Mouse (Mus musculus) CD4-positive naive resting alpha-beta T cell, adult 57 days (primary cell): Measurements from ENCODE around the gene C9orf72. TPM values are rescaled to one million over a fixed set of nuclear protein-coding genes. Genes with fewer than 3 reads are reported as not detected.

ENCODE experiments used
- total RNA-seq: library from RNA; stranded (reverse); gene quantifications from one replicate; pipeline ENCODE4 v1.2.4, GENCODE M21; 2023

C9orf72 gene
- total RNA-seq = 16.3 TPM

DNA sequence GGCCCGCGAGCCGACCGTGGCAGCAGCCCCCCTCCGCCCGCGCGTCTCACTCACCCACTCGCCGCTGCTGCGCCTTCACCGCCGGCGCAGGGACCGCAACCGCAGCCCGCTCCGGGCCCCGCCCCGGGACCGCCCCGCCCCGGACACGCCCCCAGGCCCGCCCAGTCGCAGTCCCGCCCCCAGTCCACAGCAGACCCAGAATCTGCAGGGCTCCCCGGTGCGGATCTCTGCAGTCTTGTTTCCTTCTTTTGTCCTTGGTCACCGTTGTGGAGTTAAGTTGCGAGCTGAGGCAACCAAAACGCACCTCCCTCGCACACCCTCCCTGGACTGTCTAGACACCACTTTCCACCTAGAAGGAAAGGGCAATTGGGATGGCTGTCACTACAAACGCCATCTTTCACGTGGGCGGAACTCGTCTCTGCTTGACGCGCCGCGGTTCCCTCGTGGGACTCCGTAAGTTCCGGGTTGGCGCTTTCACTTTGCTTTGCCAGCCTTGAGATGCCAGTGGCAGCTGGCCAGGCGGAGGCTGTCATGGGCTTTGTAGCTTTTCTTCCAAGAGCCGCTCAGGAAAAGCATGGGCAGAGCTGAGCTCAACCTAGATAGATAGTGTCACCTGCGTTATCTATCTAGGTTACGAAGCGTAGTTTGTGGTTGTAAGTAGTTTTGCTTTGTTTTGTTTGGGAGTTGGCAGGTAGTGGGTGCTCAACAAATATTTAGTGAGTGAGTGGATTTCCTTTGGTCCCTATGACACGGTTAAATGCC, at the start of gene C9orf72:
C9orf72 (minus strand) TSS at position 442 of the 762 bp plus-strand sequence.

DNA sequence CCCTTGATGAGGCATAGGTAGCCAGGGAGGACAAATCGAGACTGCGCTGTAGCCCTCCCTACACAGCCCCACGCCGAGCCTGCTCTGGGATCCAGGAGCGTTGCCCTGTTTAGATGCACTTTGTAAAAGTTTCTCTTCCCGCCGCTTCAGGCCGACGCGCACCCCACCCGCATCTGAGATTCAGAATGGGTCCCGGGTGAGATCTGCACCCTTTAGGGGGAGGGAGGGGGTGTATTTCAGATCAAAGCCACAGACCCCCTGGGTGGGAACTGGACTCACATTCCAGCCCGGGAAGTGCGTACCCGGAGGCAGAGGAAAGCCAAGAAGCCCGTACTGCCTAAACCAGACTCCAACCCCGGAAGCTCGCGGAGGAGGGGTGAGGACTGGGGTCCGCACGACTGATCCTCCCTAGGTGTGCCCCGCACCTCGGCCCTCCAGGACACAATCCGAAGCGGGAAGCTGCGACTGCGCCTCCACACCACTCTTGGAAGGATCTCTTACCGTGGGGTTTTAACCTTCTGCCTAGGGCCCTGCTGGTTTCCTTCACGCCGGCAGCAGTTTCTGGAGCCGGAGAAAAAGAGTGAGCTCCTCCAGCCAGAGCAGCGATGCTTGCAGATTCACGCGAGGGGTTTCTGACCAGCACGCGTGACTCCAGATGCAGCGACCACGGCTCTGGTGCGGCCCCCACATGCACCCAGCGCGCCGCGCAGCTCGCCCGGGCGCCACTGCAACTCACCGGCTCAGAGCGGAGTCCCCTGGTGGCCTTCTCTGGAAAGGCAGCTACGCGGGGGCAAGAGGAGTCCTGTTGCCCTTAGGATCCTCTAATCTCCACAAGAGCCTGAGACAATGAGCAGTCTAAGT, 69.0 kb downstream of the C9orf72 start, which contains the start of gene Mob3b:
Mob3b (minus strand) TSS at position 734 of the 861 bp plus-strand sequence.

DNA sequence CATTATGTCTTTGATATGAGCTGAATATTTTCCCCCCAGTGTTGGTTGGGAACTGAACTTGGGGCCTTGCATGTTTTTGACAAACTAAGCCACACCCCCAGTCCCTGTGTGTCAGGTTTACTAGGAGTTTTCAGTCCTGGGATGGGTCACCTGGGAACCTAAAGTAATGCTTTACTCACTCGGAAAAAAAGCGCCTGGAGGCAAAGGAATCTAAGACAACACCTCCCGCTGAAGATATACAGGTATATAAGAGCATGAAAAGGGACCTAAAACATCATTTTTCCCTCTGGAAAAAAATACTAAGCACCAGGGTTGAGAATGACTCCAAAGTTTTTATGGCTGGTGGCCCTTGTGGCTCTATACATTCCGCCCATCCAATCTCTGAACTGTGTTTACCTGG, 74.2 kb downstream of the C9orf72 start, which contains the start of gene Ifnk:
Ifnk (plus strand) TSS at position 301 of the 400 bp plus-strand sequence.

Other genes with a start within 250 kb of the C9orf72 start
- gene Ifnk, start 74.1 kb downstream of the C9orf72 start, total RNA-seq = not detected
- gene Mob3b, start 68.7 kb downstream of the C9orf72 start, total RNA-seq = 17.0 TPM